Mouse (Mus musculus) myocyte (in vitro differentiated cells): ENCODE measurements around the gene Sipa1l1. TPM values are rescaled to one million over a fixed set of nuclear protein-coding genes. Genes with fewer than 3 reads are reported as not detected.

Experiments
- H3K27me3 ChIP-seq: one replicate; pipeline ENCODE4 v1.6.1; 2011; ENCODE audit not compliant: control insufficient read depth, insufficient read depth, insufficient read length
- H3K36me3 ChIP-seq: one replicate; pipeline ENCODE4 v1.6.1; 2011; ENCODE audit not compliant: control insufficient read depth, insufficient read depth
- H3K4me2 ChIP-seq: one replicate; pipeline ENCODE4 v1.6.1; 2011; ENCODE audit warnings: low read depth, control low read depth
- H3K4me3 ChIP-seq: one replicate; pipeline ENCODE4 v1.5.1; 2011; ENCODE audit warnings: mild to moderate bottlenecking, control low read depth, moderate library complexity
- H3K79me2 ChIP-seq: one replicate; pipeline ENCODE4 v1.6.1; 2011; ENCODE audit not compliant: control insufficient read depth, insufficient read depth
- H3ac ChIP-seq: one replicate; pipeline ENCODE4 v1.6.1; 2011; ENCODE audit not compliant: control insufficient read depth, insufficient read length
- CEBPB ChIP-seq: IDR thresholded peaks from 2 replicates; pipeline ENCODE4 v1.6.1; 2011; ENCODE audit warnings: mild to moderate bottlenecking, moderate library complexity; ENCODE audit not compliant: poor library complexity, insufficient read depth, severe bottlenecking
- E2F4 ChIP-seq: IDR thresholded peaks from one replicate; pipeline ENCODE4 v1.6.1; 2011; ENCODE audit warnings: mild to moderate bottlenecking, control low read depth, moderate library complexity; ENCODE audit not compliant: insufficient read depth
- MAX ChIP-seq: IDR thresholded peaks from one replicate; pipeline ENCODE4 v1.6.1; 2011; ENCODE audit warnings: low read depth, mild to moderate bottlenecking, control low read depth
- MYOD1 ChIP-seq, 3 experiments: IDR thresholded peaks; one replicate each; pipeline ENCODE4 v1.6.1; 2011; ENCODE audit warnings: control low read depth in 2 of 3, low read depth in 2 of 3, mild to moderate bottlenecking in 2 of 3, moderate library complexity in 1 of 3; ENCODE audit not compliant: insufficient read length in 2 of 3, control insufficient read depth in 1 of 3
- MYOG ChIP-seq, 3 experiments: IDR thresholded peaks; one replicate each; pipeline ENCODE4 v1.6.1; 2011; ENCODE audit warnings: control low read depth in 2 of 3, low read depth in 2 of 3, mild to moderate bottlenecking in 2 of 3; ENCODE audit not compliant: insufficient read length in 2 of 3, control insufficient read depth in 1 of 3, insufficient read depth in 1 of 3
- POLR2A ChIP-seq: IDR thresholded peaks from one replicate; pipeline ENCODE4 v1.6.1; 2011; ENCODE audit warnings: low read depth, mild to moderate bottlenecking, control low read depth, moderate library complexity; ENCODE audit not compliant: insufficient read length
- POLR2AphosphoS2 ChIP-seq: IDR thresholded peaks from one replicate; pipeline ENCODE4 v1.6.1; 2011; ENCODE audit warnings: low read depth, control low read depth; ENCODE audit not compliant: insufficient read length
- REST ChIP-seq: IDR thresholded peaks from one replicate; pipeline ENCODE4 v1.6.1; 2011; ENCODE audit warnings: mild to moderate bottlenecking, control low read depth, moderate library complexity; ENCODE audit not compliant: insufficient read depth, insufficient read length
- SRF ChIP-seq: IDR thresholded peaks from one replicate; pipeline ENCODE4 v1.6.1; 2011; ENCODE audit warnings: low read depth; ENCODE audit not compliant: control insufficient read depth, insufficient read length
- TCF12 ChIP-seq: IDR thresholded peaks from one replicate; pipeline ENCODE4 v1.6.1; 2011; ENCODE audit warnings: mild to moderate bottlenecking, control low read depth; ENCODE audit not compliant: poor library complexity, insufficient read depth, severe bottlenecking
- TCF3 ChIP-seq: IDR thresholded peaks from one replicate; pipeline ENCODE4 v1.6.1; 2011; ENCODE audit warnings: low read depth, control low read depth; ENCODE audit not compliant: insufficient read length
- USF1 ChIP-seq: IDR thresholded peaks from one replicate; pipeline ENCODE4 v1.6.1; 2011; ENCODE audit warnings: low read depth, mild to moderate bottlenecking, control low read depth, moderate library complexity
- polyA plus RNA-seq: library from polyadenylated mRNA; unstranded; fragments of >200 nt; fragmentation: generic; extraction: Trizol; gene quantifications from one replicate; pipeline ENCODE4 v1.2.1, GENCODE M21; 2012; ENCODE audit warnings: missing spikeins

Sipa1l1 gene
- polyA plus RNA-seq, 1 experiment = 22.5 TPM

- Histone ChIP-seq H3K4me2 (no peak overlapping the region), H3K27me3 (no peaks in the 10 kb centered on the region), H3K36me3 (peaks cover 13% of the 10 kb centered on the region), H3K4me3 (no peak overlapping the region), H3K79me2 (no peaks in the 10 kb centered on the region), H3ac (no peak overlapping the region)
- TF ChIP-seq USF1 = no peak
- peak; percentile 45 to 86 (median 65) for TF ChIP-seq MYOG (IDR thresholded peaks at IDR 0.05; ENCODE audit: control insufficient read depth in 1 of 3, insufficient read depth in 1 of 3, insufficient read length in 2 of 3, low read depth in 2 of 3)
- peak; percentile 70 for TF ChIP-seq TCF3
- no peak for TF ChIP-seq CEBPB
- TF ChIP-seq E2F4 = no peak
- TF ChIP-seq SRF = no peak
- no peak for TF ChIP-seq POLR2AphosphoS2
- no peak for TF ChIP-seq POLR2A
- TF ChIP-seq REST = no peak
- TF ChIP-seq MAX = no peak
- peak; percentile 16 to 94 (median 74) for TF ChIP-seq MYOD1 (IDR thresholded peaks at IDR 0.05; ENCODE audit: control insufficient read depth in 1 of 3, insufficient read length in 2 of 3, low read depth in 2 of 3)
- TF ChIP-seq TCF12 = peak; percentile 32
These were observed 218.5 kb downstream of the Sipa1l1 start for GRCm38 (mm10) chr12:82387647-82388046.

DNA sequence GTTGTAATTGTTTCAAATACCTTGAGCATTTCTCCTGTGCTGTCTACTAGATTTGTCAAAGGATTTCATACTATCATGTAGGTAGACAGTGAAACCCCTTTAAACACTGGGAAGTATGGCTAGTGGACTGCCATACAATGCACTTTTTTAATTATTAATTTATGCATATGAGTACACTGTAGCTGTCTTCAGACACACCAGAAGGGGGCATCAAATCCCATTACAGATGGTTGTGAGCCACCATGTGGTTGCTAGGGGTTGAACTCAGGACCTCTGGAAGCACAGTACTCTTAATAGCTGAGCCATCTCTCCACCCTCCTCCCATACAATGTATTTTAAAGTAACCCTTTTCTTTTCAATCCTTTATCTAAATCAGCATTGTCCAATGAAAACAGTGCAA, 219.0 kb downstream of the Sipa1l1 start:
- no peak overlapping the region for H3K4me3 ChIP-seq
- H3K27me3 ChIP-seq = no peaks in the 10 kb centered on the region
- no peaks in the 10 kb centered on the region for H3K79me2 ChIP-seq
- H3K4me2 ChIP-seq = no peak overlapping the region
- peaks cover 13% of the 10 kb centered on the region for H3K36me3 ChIP-seq
- H3ac ChIP-seq = no peak overlapping the region
- TF ChIP-seq TCF12 (no peak), USF1 (no peak), E2F4 (no peak), SRF (no peak), CEBPB (no peak), MYOG (IDR thresholded peaks at IDR 0.05; ENCODE audit: control insufficient read depth in 1 of 3, insufficient read depth in 1 of 3, insufficient read length in 2 of 3, low read depth in 2 of 3) (no peak), MAX (no peak), MYOD1 (IDR thresholded peaks at IDR 0.05; ENCODE audit: control insufficient read depth in 1 of 3, insufficient read length in 2 of 3, low read depth in 2 of 3) (no peak), REST (no peak), POLR2AphosphoS2 (no peak), TCF3 (no peak), POLR2A (no peak)

- no peaks in the 10 kb centered on the region for H3K27me3 ChIP-seq
- H3K4me2 ChIP-seq = no peak overlapping the region
- no peaks in the 10 kb centered on the region for H3K79me2 ChIP-seq
- H3K4me3 ChIP-seq = no peak overlapping the region
- no peak for TF ChIP-seq USF1
- TF ChIP-seq REST = no peak
- TF ChIP-seq POLR2AphosphoS2 = no peak
- no peak for TF ChIP-seq SRF
- TF ChIP-seq MYOD1 (IDR thresholded peaks at IDR 0.05; ENCODE audit: control insufficient read depth in 1 of 3, insufficient read length in 2 of 3, low read depth in 2 of 3) = no peak
- no peak for TF ChIP-seq POLR2A
- TF ChIP-seq MAX = no peak
- TF ChIP-seq TCF3 = no peak
- no peak for TF ChIP-seq E2F4
- no peak for TF ChIP-seq MYOG (IDR thresholded peaks at IDR 0.05; ENCODE audit: control insufficient read depth in 1 of 3, insufficient read depth in 1 of 3, insufficient read length in 2 of 3, low read depth in 2 of 3)
- TF ChIP-seq TCF12 = no peak
- no peak for TF ChIP-seq CEBPB
- peaks cover 2% of the 10 kb centered on the region for H3K36me3 ChIP-seq
- no peak overlapping the region for H3ac ChIP-seq
These were observed 225.2 kb downstream of the Sipa1l1 start for GRCm38 (mm10) chr12:82394118-82394861.

- H3K4me3 ChIP-seq = no peak overlapping the region
- peaks cover 7% of the 10 kb centered on the region for H3K36me3 ChIP-seq
- H3K27me3 ChIP-seq = no peaks in the 10 kb centered on the region
- H3ac ChIP-seq = no peak overlapping the region
- H3K79me2 ChIP-seq = no peaks in the 10 kb centered on the region
- H3K4me2 ChIP-seq = no peak overlapping the region
- no peak for TF ChIP-seq TCF12
- no peak for TF ChIP-seq POLR2A
- TF ChIP-seq E2F4 = no peak
- TF ChIP-seq MYOD1 (IDR thresholded peaks at IDR 0.05; ENCODE audit: control insufficient read depth in 1 of 3, insufficient read length in 2 of 3, low read depth in 2 of 3) = no peak
- TF ChIP-seq POLR2AphosphoS2 = no peak
- no peak for TF ChIP-seq REST
- TF ChIP-seq CEBPB = no peak
- TF ChIP-seq SRF = no peak
- TF ChIP-seq MYOG (IDR thresholded peaks at IDR 0.05; ENCODE audit: control insufficient read depth in 1 of 3, insufficient read depth in 1 of 3, insufficient read length in 2 of 3, low read depth in 2 of 3) = no peak
- TF ChIP-seq MAX = no peak
- no peak for TF ChIP-seq TCF3
- TF ChIP-seq USF1 = no peak
These were observed 226.1 kb downstream of the Sipa1l1 start for GRCm38 (mm10) chr12:82395194-82395593.
